Comparison of ENCODE assay signal across 9 mouse cellular contexts in genomic region chr8:126157452-126158185, GRCm38 (mm10).
DNase-seq lines count a peak whose midpoint lies in the region; ATAC-seq lines count a peak whose summit lies in the region.
"Had no signal": no experiment of that assay in that cellular context is flagged by ENCODE, and none has a peak within 500 bp of the region (broad histone marks: within the 10 kb centered on the region; RNA-seq: fewer than 3 reads in every experiment).

No protein-coding gene starts in this region.

- DNase-seq in kidney, adult 18-20 months: peak; percentile 32
- DNase-seq in R1 (ENCODE audit: low read depth, low spot score): peak; percentile 76
- DNase-seq in cerebellum, postnatal 25 days: peak; percentile 72 to 85
- peak; percentile 45 for DNase-seq in limb, embryonic 11.5 days (ENCODE audit: low spot score)
- DNase-seq in spleen, postnatal 14 days (ENCODE audit: low spot score in 2 of 2): no peak

- H3K9ac ChIP-seq in kidney, embryonic 16.5 days (replicated peaks; ENCODE audit: low read length): no peak overlapping the region
- H3K9ac ChIP-seq in limb, embryonic 11.5 days (ENCODE audit: low read length): no peak overlapping the region
- H3K9ac ChIP-seq: limb, embryonic 12.5 days had no signal

- WGBS in kidney, embryonic 16.5 days: 73% methylated on average over 8 of the region's 8 CpGs
- 74% methylated on average over 8 of the region's 8 CpGs for WGBS in limb, embryonic 11.5 days

- no peaks in the 10 kb centered on the region for H3K9me3 ChIP-seq in kidney, embryonic 16.5 days (ENCODE audit: low read length)
- H3K9me3 ChIP-seq in limb, embryonic 11.5 days (ENCODE audit: control insufficient read depth, low read length): no peaks in the 10 kb centered on the region
- H3K9me3 ChIP-seq: limb, embryonic 12.5 days had no signal

- no peak overlapping the region for H3K4me3 ChIP-seq in kidney, embryonic 16.5 days (ENCODE audit: low read length)
- H3K4me3 ChIP-seq in limb, embryonic 11.5 days (ENCODE audit: low read depth, low read length): no peak overlapping the region
- H3K4me3 ChIP-seq: limb, embryonic 12.5 days had no signal

- H3K4me2 ChIP-seq in kidney, embryonic 16.5 days (replicated peaks; ENCODE audit: low read depth, low read length): no peak overlapping the region
- H3K4me2 ChIP-seq in limb, embryonic 11.5 days (ENCODE audit: low read depth, severe bottlenecking): no peak overlapping the region
- H3K4me2 ChIP-seq: limb, embryonic 12.5 days had no signal

- H3K27ac ChIP-seq in kidney, embryonic 16.5 days (ENCODE audit: low read length): no peak overlapping the region
- no peak overlapping the region for H3K27ac ChIP-seq in limb, embryonic 11.5 days (replicated peaks; ENCODE audit: low read depth, low read length)
- H3K27ac ChIP-seq: limb, embryonic 12.5 days had no signal

- H3K36me3 ChIP-seq in kidney, embryonic 16.5 days (ENCODE audit: insufficient read depth, low read length): no peaks in the 10 kb centered on the region
- no peaks in the 10 kb centered on the region for H3K36me3 ChIP-seq in limb, embryonic 11.5 days (ENCODE audit: control insufficient read depth, insufficient read depth, low read length)
- H3K36me3 ChIP-seq: limb, embryonic 12.5 days had no signal

- H3K27me3 ChIP-seq in kidney, embryonic 16.5 days (ENCODE audit: insufficient read depth, low read length): no peaks in the 10 kb centered on the region
- no peaks in the 10 kb centered on the region for H3K27me3 ChIP-seq in limb, embryonic 11.5 days (ENCODE audit: control insufficient read depth, insufficient read depth, low read length)

- ATAC-seq in kidney, embryonic 16.5 days (ENCODE audit: low FRiP score, low TSS enrichment): no peak
- no peak for ATAC-seq in limb, embryonic 11.5 days (ENCODE audit: insufficient number of reproducible peaks, low FRiP score, low TSS enrichment, low read depth)
- ATAC-seq in frontal cortex, adult (ENCODE audit: low TSS enrichment): no peak
- ATAC-seq in monocyte, adult 5-6 weeks (replicated peaks; ENCODE audit: insufficient number of reproducible peaks, low FRiP score, low TSS enrichment, poor library complexity, severe bottlenecking): no peak

- H3K4me1 ChIP-seq in kidney, embryonic 16.5 days (ENCODE audit: insufficient read depth, low read length): 0 out of 2 replicates have a peak, but pooled peaks cover 2% of the 10 kb centered on the region
- no peaks in the 10 kb centered on the region for H3K4me1 ChIP-seq in limb, embryonic 11.5 days (ENCODE audit: control insufficient read depth, insufficient read depth, low read length)
- H3K4me1 ChIP-seq: limb, embryonic 12.5 days had no signal

Comparison
In these comparisons a context has a peak if more than half of its experiments do, and no peak if none do; other contexts are left out.
1. DNase-seq: peak in kidney, adult 18-20 months (single experiment), R1 (single experiment), cerebellum, postnatal 25 days (2 of 2) and limb, embryonic 11.5 days (single experiment); none in spleen, postnatal 14 days (0 of 2).